Mouse (Mus musculus) kidney, adult 2 months (tissue): ENCODE data around the gene Mbd6.

Experiments
- CTCF ChIP-seq: fragments of 200-500 bp; conservative IDR thresholded peaks from 2 replicates; pipeline ENCODE4 v1.5.1; 2011; ENCODE audit warnings: low read depth, mild to moderate bottlenecking, control low read depth, low read length, moderate library complexity, mixed read lengths; ENCODE audit not compliant: insufficient read depth, insufficient read length
- POLR2A ChIP-seq: fragments of 200-500 bp; IDR thresholded peaks from one replicate; pipeline ENCODE4 v1.6.1; 2011; ENCODE audit warnings: low read depth, low read length, control low read depth

DNA sequence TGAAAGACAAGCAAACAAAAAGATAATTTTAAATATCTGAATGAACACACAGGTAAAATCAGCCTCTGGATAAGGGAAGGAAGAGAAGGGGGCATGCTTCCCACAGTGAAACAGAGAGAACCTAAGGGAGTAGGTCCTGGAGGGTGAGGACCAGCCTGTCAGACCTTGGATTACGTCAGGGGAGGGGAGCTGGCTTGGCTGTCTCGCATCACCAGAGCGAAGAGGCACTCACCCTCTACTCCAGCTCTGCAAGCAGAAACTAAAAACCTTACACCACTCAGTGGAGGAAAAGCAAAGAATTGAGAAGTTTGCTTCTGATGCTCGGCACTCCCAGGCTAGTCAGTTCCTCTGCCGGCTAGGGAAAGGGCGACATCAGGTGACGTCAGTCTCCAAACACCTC is 31.2 kb upstream of the Mbd6 start:
- TF ChIP-seq CTCF (no peak), POLR2A (no peak)
